In genomic region chr19:45549128-45549915, GRCm38 (mm10) we compare ENCODE assay signal across 20 mouse cellular contexts. TPM values are rescaled to one million over a fixed set of nuclear protein-coding genes. Genes with fewer than 3 reads are reported as not detected.
DNase-seq lines count a peak whose midpoint lies in the region; ATAC-seq and TF ChIP-seq lines count a peak whose summit lies in the region.
"Had no signal": no experiment of that assay in that cellular context is flagged by ENCODE, and none has a peak within 500 bp of the region (broad histone marks: within the 10 kb centered on the region; RNA-seq: fewer than 3 reads in every experiment).

No protein-coding gene starts in this region.

- no peak for ATAC-seq in kidney, postnatal 0 days (replicated peaks; ENCODE audit: low FRiP score, low read depth)
- peak; percentile 37; the same call in 1 of the 2 replicates for ATAC-seq in liver, embryonic 16.5 days (ENCODE audit: low read depth)
- ATAC-seq: activated CD4-positive, CD25-positive, alpha-beta regulatory T cell, adult 4 months; CD4-positive, CD25-positive, alpha-beta regulatory T cell, adult 4 months; forebrain, postnatal 0 days; intestine, postnatal 0 days had no signal

- H3K27ac ChIP-seq in kidney, postnatal 0 days, result no peak overlapping the region
- H3K27ac ChIP-seq in ES-Bruce4 (ENCODE audit: insufficient read depth, low read length) (no peak overlapping the region), MEL (ENCODE audit: control insufficient read depth, low read depth, low read length) (no peak overlapping the region)
- no peak overlapping the region for H3K27ac ChIP-seq in liver, embryonic 16.5 days (ENCODE audit: low read length)
- H3K27ac ChIP-seq: heart, embryonic 15.5 days; midbrain, embryonic 12.5 days; stomach, embryonic 15.5 days had no signal

- no peak overlapping the region for H3K4me2 ChIP-seq in kidney, postnatal 0 days (ENCODE audit: low read length)
- no peak overlapping the region for H3K4me2 ChIP-seq in liver, embryonic 16.5 days (ENCODE audit: low read depth, low read length)
- H3K4me2 ChIP-seq: heart, embryonic 15.5 days; midbrain, embryonic 12.5 days; stomach, embryonic 15.5 days had no signal

- H3K79me2 ChIP-seq in MEL (ENCODE audit: control insufficient read depth, insufficient read depth, low read length, poor library complexity), result no peaks in the 10 kb centered on the region

- no peak for TF ChIP-seq RAD21 in MEL (IDR thresholded peaks at IDR 0.05; ENCODE audit: low read depth, low read length)

- peaks cover 13% of the 10 kb centered on the region for H3K4me1 ChIP-seq in kidney, postnatal 0 days (replicated peaks; ENCODE audit: insufficient read depth, low read length)
- H3K4me1 ChIP-seq in ES-Bruce4 (ENCODE audit: control insufficient read depth, insufficient read depth, low read length), result peaks cover 2% of the 10 kb centered on the region
- H3K4me1 ChIP-seq in MEL (ENCODE audit: control insufficient read depth in 1 of 2, insufficient read depth in 2 of 2, low read length in 2 of 2), result peaks cover 2 to 12% of the 10 kb centered on the region in 2 experiments; a peak in 3 of 4 replicates
- H3K4me1 ChIP-seq in liver, embryonic 16.5 days (ENCODE audit: control insufficient read depth, low read depth, low read length), result peaks cover 28% of the 10 kb centered on the region

- 50% methylated on average over 23 of the region's 23 CpGs for WGBS in kidney, postnatal 0 days
- 72% methylated on average over 23 of the region's 23 CpGs for WGBS in liver, embryonic 16.5 days (ENCODE audit: insufficient replicate concordance)

- no peak overlapping the region for H3K4me3 ChIP-seq in kidney, postnatal 0 days (replicated peaks; ENCODE audit: low read depth, low read length)
- peak overlapping the region; percentile 11 for H3K4me3 ChIP-seq in ES-Bruce4 (ENCODE audit: low read depth, low read length)
- H3K4me3 ChIP-seq in MEL (ENCODE audit: control insufficient read depth in 1 of 2, insufficient read depth in 1 of 2, low read depth in 2 of 2, low read length in 2 of 2), result no peak overlapping the region
- H3K4me3 ChIP-seq in liver, embryonic 16.5 days (ENCODE audit: low read depth, low read length), result no peak overlapping the region
- H3K4me3 ChIP-seq: heart, embryonic 15.5 days; midbrain, embryonic 12.5 days; stomach, embryonic 15.5 days had no signal

- TF ChIP-seq CTCF in kidney, postnatal 0 days (IDR thresholded peaks at IDR 0.05; ENCODE audit: low read depth), result no peak
- TF ChIP-seq CTCF in ES-Bruce4 (IDR thresholded peaks at IDR 0.05; ENCODE audit: low read depth, low read length), result no peak
- no peak for TF ChIP-seq CTCF in MEL (IDR thresholded peaks at IDR 0.05 in 2 of 3, conservative IDR thresholded peaks at IDR 0.05 in 1 of 3; ENCODE audit: control insufficient read depth in 1 of 3, insufficient read depth in 1 of 3, low read depth in 2 of 3, low read length in 3 of 3, poor library complexity in 1 of 3, severe bottlenecking in 1 of 3)

- no peak for TF ChIP-seq EP300 in ES-Bruce4 (IDR thresholded peaks at IDR 0.05; ENCODE audit: insufficient read depth, low read depth, low read length)
- TF ChIP-seq EP300 in MEL (IDR thresholded peaks at IDR 0.05; ENCODE audit: low read depth in 1 of 2, low read length in 2 of 2), result 0 out of 4 replicates have a peak, but pooled peaks of 1 of the 2 experiments have one; percentile 20

- no peaks in the 10 kb centered on the region for H3K9me3 ChIP-seq in kidney, postnatal 0 days (replicated peaks; ENCODE audit: low read length)
- H3K9me3 ChIP-seq in ES-Bruce4 (replicated peaks; ENCODE audit: control insufficient read depth, insufficient read depth, low read length, poor library complexity, severe bottlenecking), result no peaks in the 10 kb centered on the region
- H3K9me3 ChIP-seq in MEL (replicated peaks; ENCODE audit: insufficient read depth, low read length), result no peaks in the 10 kb centered on the region
- no peaks in the 10 kb centered on the region for H3K9me3 ChIP-seq in liver, embryonic 16.5 days (replicated peaks; ENCODE audit: control insufficient read depth, low read length)
- H3K9me3 ChIP-seq: heart, embryonic 15.5 days; midbrain, embryonic 12.5 days; stomach, embryonic 15.5 days had no signal

- TF ChIP-seq POLR2A in ES-Bruce4 (IDR thresholded peaks at IDR 0.05; ENCODE audit: insufficient read depth, low read length), result no peak
- TF ChIP-seq POLR2A in MEL (IDR thresholded peaks at IDR 0.05; ENCODE audit: control insufficient read depth in 1 of 2, insufficient read depth in 1 of 2, low read depth in 1 of 2, low read length in 2 of 2, poor library complexity in 1 of 2), result no peak

- H3K27me3 ChIP-seq in kidney, postnatal 0 days (ENCODE audit: insufficient read depth, low read length), result no peaks in the 10 kb centered on the region
- H3K27me3 ChIP-seq in ES-Bruce4 (ENCODE audit: control insufficient read depth, insufficient read depth, low read length, poor library complexity, severe bottlenecking) (no peaks in the 10 kb centered on the region), MEL (ENCODE audit: control insufficient read depth in 1 of 2, insufficient read depth in 2 of 2, low read length in 2 of 2) (no peaks in the 10 kb centered on the region)
- peaks cover 2% of the 10 kb centered on the region; the same call in 1 of the 2 replicates for H3K27me3 ChIP-seq in liver, embryonic 16.5 days (ENCODE audit: control insufficient read depth, insufficient read depth, low read depth, low read length)

- DNase-seq in kidney, postnatal 0 days (ENCODE audit: low spot score), result peak; percentile 67
- DNase-seq in kidney, adult 18-20 months, result no peak
- DNase-seq in MEL (ENCODE audit: low read depth, low spot score), result no peak
- no peak for DNase-seq in cerebellum, postnatal 25 days
- DNase-seq in natural killer cell, adult 2 months (ENCODE audit: low spot score in 2 of 2), result no peak
- DNase-seq: adrenal gland, postnatal 25 days; cerebellum, adult 9-10 months; embryo, embryonic 11 days; forebrain, postnatal 0 days; gastrocnemius, postnatal 36 days; right cerebral cortex, adult 18-20 months; spleen, adult 18-20 months had no signal

- no peak overlapping the region for H3K9ac ChIP-seq in kidney, postnatal 0 days (ENCODE audit: low read depth, low read length)
- peak overlapping the region; percentile 27; the same call in 1 of the 2 replicates for H3K9ac ChIP-seq in ES-Bruce4 (ENCODE audit: low read depth, poor library complexity, severe bottlenecking)
- no peak overlapping the region for H3K9ac ChIP-seq in MEL (ENCODE audit: control insufficient read depth, low read depth, low read length, poor library complexity, severe bottlenecking)
- H3K9ac ChIP-seq in liver, embryonic 16.5 days (ENCODE audit: low read depth, low read length), result no peak overlapping the region
- H3K9ac ChIP-seq: forebrain, postnatal 0 days; heart, embryonic 15.5 days; midbrain, embryonic 12.5 days; stomach, embryonic 15.5 days had no signal

- 0 out of 2 replicates have a peak, but pooled peaks cover 5% of the 10 kb centered on the region for H3K36me3 ChIP-seq in kidney, postnatal 0 days (ENCODE audit: insufficient read depth, low read length)
- H3K36me3 ChIP-seq in ES-Bruce4 (ENCODE audit: control insufficient read depth, insufficient read depth, low read length, poor library complexity, severe bottlenecking) (peaks cover 4% of the 10 kb centered on the region; the same call in 1 of the 2 replicates), MEL (ENCODE audit: control insufficient read depth in 1 of 2, insufficient read depth in 2 of 2, low read length in 2 of 2) (no peaks in the 10 kb centered on the region; a peak in 1 of 4 replicates)
- peaks cover 2% of the 10 kb centered on the region; the same call in 1 of the 2 replicates for H3K36me3 ChIP-seq in liver, embryonic 16.5 days (ENCODE audit: control insufficient read depth, insufficient read depth)

TF ChIP-seq in MEL, 35 proteins besides CTCF, POLR2A, EP300 and RAD21:
- peak; percentile 19; the same call in 1 of the 2 replicates for TF ChIP-seq TAL1 (IDR thresholded peaks at IDR 0.05; ENCODE audit: low read length)
- peak; percentile 13; the same call in 1 of the 2 replicates for TF ChIP-seq GATA1 (IDR thresholded peaks at IDR 0.05; ENCODE audit: low read depth, low read length)
- no peak for TF ChIP-seq ELF1 (IDR thresholded peaks at IDR 0.05; ENCODE audit: low read depth, low read length)
- no peak for TF ChIP-seq E2F4 (IDR thresholded peaks at IDR 0.05; ENCODE audit: borderline replicate concordance, low read depth, low read length)
TF ChIP-seq in MEL: peak in this region for 2.

RNA-seq across cellular contexts. Expression of gene Poll, which starts 11.0 kb away (rescaled TPM):
- polyA plus RNA-seq in kidney, postnatal 0 days (2015; fragmentation: Nextera tagmentation; extraction: Ambion mirVana), result 12.5 and 13.7 TPM in 2 replicates
- polyA plus RNA-seq in ES-Bruce4 (2011; ENCODE audit: insufficient read depth, insufficient read length, low read depth, missing spikeins) (10.6 and 13.4 TPM in 2 replicates), MEL (2012; ENCODE audit: insufficient read depth in 1 of 2, insufficient read length in 2 of 2, low read depth in 1 of 2, low replicate concordance in 2 of 2, missing spikeins in 1 of 2) (10 to 100 TPM in 1 of 2 experiments, not detected in 1; 19.0 TPM)
- 14.9 and 16.4 TPM in 2 replicates for total RNA-seq in MEL (2012; rRNA removed)
- polyA plus RNA-seq in liver, embryonic 16.5 days (2015; fragmentation: Nextera tagmentation; extraction: Ambion mirVana), result 5.1 and 5.4 TPM in 2 replicates

RNA-seq across cellular contexts. Expression of gene Gm17018, which starts 11.1 kb away (rescaled TPM):
- 48.6 and 49.2 TPM in 2 replicates for polyA plus RNA-seq in kidney, postnatal 0 days (2015; fragmentation: Nextera tagmentation; extraction: Ambion mirVana)
- 21.1 and 22.4 TPM in 2 replicates for polyA plus RNA-seq in ES-Bruce4 (2011; ENCODE audit: insufficient read depth, insufficient read length, low read depth, missing spikeins)
- total RNA-seq in MEL (2012; rRNA removed), result 31.7 and 34.9 TPM in 2 replicates
- polyA plus RNA-seq in MEL (2012; ENCODE audit: insufficient read depth in 1 of 2, insufficient read length in 2 of 2, low read depth in 1 of 2, low replicate concordance in 2 of 2, missing spikeins in 1 of 2), result 10 to 100 TPM in 1 of 2 experiments, not detected in 1; 62.6 TPM
- polyA plus RNA-seq in liver, embryonic 16.5 days (2015; fragmentation: Nextera tagmentation; extraction: Ambion mirVana), result 10.1 and 10.2 TPM in 2 replicates
